Mouse (Mus musculus) lung, postnatal 25 days (tissue): Measurements from ENCODE around the gene Slc23a2.

Experiments
- DNase-seq: peaks from one replicate; pipeline ENCODE4 v3.0.0; 2022; ENCODE audit warnings: low spot score

Gene Slc23a2

DNA sequence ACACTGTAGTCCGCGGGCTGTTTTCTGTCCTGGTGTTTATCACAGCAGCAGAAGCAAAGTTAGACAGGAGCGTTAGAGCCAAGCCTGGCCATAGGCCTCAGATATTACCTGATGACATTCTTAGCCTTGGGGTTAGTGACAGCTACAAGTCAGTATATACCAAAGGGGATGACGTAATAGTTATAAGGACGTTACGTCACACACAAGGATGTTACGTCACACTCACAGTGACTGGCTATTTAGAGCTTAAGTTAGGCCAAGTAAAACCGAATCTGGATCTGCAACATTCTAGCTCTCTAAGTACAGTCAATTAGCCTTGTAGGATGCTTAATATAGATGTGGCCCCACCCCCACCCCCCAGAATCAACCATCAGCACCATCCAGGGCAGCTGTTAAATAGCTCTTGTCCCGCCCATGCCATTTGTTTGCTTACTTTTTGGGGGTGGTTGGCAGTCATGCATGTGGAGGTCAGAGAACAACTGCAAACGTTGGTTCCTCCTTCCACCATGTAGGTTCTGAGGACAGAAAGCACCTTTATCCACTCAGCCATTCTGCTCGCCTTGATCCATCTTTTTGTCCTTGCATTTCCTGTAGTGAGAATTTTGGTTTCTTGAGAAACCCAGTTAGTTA is 96.7 kb downstream of the Slc23a2 start:
- no peak for DNase-seq

DNA sequence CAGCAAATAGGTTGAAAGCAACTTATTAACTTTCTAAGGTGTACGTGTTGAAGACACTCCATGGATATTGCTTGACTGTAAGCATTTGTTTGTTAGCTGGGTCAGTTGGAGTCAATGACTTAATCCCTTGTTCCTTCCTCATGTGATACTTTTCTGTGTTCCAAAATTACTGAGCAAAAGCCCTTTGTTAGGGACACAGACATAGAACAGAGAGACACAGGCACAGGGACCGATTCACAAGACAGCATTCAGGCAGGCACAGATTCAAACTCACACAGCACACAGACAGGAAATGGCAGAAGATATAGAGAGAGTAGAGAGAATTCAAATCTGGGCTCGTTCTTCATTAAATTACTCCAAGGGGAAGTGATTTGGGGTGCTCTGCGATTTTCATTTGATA is 97.5 kb downstream of the Slc23a2 start:
- no peak for DNase-seq

DNA sequence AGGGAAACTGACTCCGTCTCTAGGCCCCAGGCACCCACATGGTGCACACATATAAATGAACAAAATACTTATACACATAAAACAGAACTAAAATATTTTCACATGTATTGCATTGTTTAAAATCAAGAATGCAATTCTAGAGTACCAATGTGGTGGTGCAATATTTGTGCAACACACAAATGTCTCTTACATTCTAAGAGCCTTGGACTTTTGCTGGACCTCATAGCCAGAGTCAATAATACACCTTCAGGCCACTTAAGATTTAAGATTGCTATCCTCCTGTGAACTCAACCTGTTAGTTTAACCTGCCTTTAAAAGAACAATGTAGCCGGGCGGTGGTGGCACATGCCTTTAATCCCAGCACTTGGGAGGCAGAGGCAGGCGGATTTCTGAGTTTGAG is 98.2 kb downstream of the Slc23a2 start:
- peak; percentile 45 for DNase-seq

DNA sequence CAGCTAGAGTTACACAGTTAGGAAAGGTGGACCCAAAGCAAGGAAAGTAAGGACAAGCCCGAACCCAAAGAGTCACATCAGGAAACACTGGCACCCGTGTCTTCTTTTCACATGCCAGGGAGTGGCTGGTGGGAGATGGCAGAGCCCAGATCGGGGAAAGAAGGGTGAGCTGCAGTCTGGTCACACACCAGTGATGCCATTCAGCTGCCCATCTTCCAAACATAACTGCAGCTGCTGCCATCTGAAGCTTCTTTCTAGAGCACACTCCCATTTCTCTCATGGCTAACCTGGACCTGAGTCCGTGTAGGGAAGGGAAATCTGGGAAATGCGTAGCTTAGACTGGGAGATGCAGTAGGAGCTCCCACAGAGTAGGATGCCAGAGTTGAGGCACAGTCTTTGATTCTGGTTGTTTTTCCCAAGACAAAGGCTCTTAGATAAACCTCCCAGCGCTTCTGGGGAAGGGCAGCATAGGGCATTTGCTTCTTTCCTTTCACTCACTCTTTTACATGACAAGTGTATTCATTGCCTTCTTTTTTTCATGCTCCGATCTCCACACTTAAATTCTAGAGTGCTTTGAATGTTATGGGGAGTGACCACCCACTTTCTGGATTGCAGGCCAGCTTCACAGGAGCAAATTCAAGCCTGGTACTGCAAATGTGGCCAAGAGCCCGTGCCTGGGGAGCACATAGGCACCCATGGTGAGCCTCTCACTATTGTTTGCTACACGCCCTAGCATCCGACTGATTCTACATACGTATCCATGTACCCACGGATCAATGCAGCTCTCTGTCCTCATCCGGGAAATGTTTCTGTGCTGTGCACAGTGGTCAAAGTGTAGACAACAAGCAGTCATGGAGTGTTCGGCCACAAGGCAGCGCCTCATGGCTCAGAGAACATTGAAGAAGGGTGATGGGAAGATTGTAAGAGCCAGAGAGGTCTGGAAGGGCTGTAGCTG is 100.3 kb downstream of the Slc23a2 start:
- no peak for DNase-seq

DNA sequence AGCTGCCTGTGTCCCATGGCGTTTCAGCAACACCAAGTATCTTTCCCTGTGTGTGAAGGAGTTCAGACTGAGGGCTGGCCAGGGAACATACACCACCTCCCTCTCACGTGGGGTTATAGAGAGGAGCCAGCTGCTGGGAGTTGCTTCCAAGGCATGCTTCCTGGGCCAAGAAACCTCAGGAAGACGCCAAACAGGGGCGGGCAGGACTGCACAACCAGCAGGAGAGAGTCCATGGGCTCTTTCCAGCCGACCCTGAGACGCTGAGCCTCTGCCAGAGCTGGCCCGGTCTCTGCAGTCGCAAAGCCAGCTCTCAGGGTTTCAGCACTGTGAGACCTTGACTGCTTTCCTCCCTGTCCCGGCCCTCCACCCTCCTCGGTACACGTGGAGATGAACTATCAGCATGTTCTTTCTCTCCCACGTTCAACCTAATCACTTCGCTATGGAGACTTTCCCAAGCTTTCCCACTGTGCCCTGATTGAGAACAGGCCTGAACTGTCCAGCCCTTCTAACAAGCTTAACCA is 101.7 kb downstream of the Slc23a2 start:
- DNase-seq = peak; percentile 78

DNA sequence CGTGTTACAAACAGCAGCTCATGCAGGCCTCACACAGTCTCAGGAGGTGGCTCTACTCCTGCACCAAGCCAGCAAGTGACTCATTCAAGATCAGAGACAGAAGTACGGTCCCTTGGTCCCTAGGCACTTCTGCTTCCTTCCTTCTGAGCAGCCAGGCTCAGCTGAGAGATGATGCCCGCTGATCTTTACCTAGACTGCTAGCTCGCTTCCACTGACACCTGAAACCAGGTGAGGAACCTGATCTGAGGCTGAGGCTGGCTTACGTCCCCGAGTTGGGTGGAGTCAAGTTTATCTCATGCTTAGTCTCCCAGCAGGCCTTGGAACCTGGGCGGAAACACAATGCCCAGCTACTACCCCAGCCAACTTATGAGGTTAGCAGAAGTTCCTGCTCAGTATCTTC is 105.0 kb downstream of the Slc23a2 start:
- DNase-seq = no peak

DNA sequence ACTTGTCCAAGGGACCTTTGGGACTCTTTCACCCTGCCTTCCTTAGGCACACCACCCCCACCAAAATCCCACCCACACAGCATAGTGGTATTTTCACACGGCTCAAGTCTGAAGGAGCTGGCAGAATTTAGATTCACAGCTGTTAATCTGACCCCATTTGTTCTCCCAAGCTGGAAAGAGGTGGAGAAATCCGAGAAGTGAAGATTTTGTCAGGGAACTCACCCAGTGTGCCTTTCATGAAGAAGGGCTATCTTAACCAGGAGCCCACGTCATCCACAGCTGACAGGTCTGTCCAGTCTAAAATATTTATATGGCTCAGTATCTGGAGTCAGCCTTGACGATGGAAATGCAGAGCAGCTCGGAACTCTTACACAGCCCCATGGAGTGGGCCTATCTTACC is 108.6 kb downstream of the Slc23a2 start:
- no peak for DNase-seq

DNA sequence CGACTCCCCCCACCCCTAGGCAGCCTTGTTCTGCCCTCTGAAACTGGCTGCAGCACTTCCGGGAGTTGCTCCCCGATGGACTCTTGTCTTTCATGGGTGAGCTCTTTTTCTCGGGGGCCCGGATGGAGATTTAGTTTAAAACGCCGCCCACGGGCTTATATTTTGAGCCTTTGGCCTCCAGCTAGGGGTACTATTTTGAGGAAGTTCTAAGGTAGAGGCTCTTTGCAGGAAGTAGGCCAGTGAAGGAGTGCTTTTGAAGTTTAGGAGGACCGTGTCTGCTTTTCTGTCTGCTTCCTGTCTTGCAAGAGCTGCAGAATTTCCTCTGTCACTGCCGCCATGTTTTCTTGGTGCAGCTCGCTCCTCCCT is 109.5 kb downstream of the Slc23a2 start:
- no peak for DNase-seq

DNA sequence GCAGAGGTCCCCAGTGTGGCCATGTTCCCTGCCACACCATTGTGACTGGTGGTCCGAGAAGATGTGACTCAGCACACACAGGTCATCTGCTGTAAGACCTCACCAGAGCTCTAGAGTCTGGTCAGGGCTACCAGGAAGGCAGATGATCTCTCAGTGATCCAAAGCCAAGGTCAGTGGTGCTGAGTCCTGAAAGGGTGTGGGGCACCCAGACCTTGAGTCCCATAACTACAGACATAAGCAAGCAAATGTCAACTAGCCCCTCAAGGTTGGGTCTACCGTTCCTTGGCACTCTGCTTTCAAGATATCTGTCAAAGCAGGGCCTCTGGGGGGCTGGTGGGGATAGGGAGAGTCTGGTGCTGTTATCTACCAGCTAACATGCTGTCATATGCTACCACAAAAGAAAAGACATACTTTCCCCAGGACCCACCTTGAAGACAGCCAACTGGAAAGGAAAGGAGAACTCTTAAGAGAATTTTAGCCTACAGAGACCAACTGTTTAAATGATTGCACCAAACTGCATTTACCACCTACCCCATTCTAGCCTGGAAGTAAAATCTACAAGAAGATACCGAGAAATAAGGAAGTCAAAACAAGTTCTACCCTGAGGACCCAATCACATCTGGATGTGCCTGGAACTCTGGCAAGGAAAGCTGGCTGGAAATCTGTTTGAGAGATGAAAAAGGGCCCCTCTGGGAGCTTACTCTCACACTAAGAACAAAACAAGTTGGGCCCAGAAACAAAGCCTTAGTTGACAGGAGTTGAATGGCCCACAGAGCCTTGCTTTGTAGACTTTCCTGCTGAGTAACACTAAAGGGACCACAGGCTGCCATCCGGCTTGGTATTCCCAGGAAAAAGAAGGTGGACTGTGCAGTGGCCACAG is 110.1 kb downstream of the Slc23a2 start:
- DNase-seq = no peak

DNA sequence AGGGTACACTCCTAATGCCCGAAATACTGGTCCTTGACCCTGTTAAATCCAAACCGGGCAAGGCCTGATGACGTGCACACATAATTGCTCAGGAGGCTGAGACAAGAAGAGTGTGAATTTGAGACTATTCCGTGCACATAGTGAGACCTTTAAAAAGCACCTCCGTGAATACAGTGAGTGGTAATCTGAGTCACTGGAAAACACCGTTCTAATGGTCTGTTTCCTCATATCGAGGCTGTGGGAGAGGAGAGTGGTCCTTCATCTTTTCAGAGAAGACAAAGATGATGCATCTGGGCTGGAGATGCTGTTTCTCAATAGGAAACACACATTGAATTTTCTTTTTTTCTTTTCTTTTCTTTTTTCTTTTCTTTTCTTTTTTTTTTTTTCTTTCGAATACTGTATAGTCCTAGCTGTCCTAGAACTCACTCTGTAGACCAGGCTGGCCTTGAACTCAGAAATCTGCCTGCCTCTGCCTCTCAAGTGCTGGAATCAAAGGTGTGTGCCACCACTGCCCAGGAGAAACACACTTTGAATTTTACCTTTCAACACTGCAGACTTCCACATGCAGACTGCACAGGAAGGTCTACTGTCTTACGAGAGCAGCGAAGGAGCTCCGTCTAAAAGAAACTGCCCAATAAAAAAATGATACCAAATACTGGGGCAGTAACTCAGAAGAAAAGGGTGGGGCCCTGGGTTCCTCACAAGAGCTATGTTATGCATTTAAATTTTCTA is 113.4 kb downstream of the Slc23a2 start:
- DNase-seq = no peak

DNA sequence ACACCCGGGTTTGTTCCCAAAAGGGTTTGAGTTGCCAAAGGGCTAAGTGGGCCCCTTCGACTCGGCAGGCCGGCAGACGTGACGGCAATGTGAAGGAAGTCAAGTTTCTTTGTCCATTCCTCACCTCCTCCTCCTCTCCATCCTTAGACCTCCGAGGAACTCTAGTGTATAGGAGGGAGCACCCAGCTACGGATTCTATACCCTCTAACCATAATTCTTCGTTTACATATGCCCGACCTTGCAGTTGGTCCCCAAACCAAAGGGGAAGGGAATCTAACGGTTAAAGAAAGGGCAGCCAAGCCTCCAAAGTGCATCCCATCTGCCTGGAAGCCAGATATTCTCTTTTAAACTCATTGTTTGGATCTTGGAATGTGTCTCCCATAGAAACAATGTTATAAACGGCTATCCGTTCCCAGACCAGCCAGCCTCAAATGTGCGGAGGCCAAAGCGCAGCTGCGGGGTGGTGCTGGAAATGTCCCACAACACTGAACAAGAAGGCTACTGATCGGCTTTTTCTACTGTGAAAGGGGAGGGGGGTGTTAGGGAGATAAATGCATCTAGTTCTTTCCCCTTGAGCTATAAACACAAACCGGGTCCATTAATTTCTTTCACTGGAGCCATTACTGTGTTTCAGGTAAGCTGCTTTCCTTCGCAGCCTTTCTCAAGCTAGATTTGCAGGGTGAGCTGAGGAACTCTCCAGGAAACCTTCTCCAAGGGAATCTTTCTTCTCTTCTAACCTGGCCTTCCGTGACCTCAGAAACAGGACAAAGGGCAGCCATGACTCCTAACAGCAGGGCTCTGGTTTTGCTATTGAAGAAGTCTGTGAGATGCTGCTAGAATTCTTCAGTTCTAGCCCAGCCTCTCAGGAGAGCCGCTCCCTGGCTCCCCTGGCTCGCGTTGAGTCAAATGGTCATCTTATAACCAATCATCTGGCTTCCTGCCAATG is 114.2 kb downstream of the Slc23a2 start:
- no peak for DNase-seq

DNA sequence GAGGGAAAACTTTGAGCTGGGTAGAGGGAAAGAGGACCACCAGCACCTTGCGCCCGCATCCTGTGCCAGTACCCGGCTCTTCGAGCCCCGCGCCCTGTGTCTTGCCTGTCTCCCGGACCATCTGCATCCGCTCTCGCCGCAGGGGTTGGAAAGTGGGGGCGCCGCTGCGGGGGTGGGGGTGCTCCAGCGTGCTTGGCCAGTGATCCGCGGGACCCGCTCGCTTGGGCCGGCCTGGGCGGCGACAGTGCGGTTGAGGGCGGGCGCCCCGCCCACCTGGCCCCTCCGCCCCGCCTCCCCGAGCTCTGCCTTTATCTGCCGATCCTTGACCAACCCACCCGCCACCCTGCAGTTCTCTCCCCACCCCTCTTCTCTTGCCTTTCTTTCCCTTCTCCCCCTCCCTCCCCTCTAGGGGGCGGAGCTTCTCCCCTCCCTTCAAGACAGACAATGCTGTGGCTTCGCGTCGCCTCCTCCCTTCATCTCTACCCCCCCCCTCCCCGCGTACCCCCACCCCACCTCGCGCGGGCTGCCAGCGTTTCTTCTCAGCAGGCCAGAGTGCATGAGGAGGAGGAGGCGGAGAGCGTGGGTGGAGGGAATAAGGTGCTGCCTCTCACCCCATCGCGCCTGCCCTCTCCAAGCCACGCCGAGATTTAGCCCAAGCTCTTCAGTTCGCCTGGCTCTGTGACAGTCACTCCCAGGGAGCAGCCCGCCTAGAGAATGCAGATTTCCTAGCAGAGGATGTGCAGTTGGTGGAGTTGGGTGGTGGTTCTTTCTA is 115.1 kb downstream of the Slc23a2 start, which contains the start of gene Rassf2:
Gene Rassf2, minus strand, starts transcription at position 613 of the 772 bp plus-strand sequence.
- peak; percentile 90 for DNase-seq

DNA sequence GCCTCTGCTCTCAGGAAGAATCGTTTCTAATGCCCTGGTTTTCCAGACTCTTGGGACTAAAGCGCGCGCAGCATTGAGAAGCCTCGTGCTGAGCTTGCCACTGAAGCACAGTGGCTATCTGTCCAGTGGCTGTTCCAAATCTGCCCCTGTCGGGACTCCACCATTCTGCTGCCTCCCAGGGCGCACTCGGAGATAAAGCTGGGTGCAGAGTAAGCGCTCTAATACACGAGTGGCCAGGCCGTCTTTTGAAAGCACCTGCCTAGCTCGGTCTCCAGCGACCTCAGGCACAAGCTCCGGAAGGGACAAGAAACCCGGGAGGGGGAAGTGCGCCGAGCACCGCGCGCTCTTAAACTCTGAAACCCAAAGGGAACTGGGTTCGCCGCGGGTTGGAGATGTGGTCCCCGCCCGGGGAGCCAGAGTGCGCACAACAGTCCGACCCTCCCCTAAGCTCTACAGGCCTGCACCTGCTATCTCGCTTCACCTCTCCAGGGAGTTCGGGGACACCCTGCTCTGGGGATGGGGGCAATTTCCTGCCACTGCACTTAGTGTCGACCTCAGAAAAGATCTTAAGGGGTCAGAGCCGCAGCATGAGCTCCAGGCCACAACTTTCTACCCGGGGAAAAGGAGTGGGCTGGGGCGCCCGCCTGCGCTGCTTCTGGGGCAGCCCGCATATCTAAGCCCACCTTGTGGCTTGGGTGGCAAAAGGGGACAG is 115.9 kb downstream of the Slc23a2 start:
- peak; percentile 48 for DNase-seq

DNA sequence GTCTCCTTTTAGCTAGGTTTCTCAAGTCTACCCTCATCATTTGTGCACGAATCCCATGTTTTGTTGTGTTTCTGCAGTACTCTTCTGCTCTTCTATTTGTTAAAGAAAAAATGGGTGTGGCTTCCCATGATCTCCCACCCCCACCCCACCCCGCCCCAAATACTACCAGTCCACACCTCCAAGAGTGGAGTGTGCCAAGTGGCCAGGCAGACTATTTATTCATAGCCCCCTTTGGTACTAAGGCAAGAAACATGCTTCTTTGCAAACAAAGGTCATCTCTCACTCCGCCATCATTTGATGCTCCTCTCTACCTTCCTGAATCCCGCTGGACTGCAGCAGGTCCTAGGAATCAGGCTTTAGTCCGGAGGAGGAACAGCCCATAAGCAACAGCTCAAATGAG is 116.8 kb downstream of the Slc23a2 start:
- DNase-seq = no peak

DNA sequence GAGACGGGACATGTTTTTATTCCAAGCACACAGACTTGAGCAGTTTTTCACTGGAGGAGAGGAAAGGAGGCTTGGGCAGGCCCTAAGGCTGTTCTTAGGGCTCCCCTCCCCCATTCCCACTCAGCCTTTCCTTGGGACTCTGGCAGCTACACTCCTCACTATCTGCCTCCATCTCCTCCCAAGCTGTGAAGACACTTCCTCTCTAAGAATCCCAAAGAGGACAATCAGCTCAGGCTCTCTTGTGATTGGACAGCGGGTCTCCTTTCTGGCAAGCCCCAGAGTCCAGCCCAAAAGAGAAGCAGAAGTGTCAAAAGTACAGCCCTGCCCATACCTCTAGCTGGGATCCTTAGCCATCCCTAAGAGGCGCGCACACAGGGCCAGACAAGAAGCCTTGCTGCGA is 117.5 kb downstream of the Slc23a2 start:
- peak; percentile 48 for DNase-seq

DNA sequence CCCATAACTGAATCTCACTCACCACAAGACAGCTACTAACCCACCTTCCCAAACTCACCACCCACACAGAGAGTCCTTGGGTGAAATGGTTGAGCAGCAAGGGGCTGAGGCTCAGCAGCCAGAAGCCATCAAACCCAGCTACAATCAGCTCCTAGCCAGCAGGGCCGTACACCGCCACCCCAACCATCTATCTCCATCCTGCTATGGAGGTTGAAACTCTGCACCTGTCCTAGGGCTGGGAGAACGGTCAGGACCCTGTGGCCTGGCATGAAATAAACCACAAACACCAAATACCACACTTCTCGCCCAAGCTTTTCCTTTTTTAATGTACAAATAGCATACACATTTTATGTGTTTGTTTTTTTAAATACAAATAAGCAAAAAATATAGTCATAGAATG is 120.9 kb downstream of the Slc23a2 start:
- DNase-seq = no peak

DNA sequence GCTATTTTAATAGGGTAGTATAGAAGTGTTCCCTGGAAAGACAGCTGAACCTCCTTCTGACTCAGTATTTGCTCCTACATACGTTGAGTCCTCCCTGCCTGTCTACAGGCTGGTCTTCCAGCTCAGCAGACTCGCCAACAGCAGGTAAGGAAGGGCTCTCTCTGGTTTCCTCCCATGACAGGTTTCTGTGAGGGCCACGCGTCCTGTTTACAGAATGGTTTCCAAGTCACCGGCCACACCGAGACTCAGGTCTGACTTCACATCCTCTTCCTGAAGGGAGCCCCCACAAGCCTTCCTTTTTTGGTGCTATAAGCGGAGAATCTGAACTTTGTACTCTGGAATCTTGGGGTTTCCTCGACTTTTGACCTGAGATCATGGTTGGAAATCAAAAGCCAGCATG is 122.3 kb downstream of the Slc23a2 start:
- DNase-seq = peak; percentile 63

DNA sequence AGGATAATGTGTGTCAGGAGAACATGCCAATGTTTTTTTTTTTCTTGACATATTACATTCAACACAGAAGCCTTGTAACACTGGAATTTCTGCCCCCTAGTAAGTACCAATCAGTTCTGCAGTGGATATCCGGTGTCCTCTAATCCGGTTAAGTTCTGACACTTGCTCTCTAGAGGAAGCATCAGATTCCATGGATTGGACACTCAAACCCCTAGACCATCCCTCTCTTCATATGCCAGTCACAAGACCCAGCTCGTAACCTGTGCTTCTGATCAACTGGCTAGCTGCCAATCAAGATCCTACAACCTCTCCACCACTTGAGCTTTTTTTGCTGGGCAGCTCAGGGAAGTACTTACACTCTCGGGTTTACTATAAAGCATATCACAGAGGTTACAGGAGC is 123.3 kb downstream of the Slc23a2 start:
- no peak for DNase-seq

DNA sequence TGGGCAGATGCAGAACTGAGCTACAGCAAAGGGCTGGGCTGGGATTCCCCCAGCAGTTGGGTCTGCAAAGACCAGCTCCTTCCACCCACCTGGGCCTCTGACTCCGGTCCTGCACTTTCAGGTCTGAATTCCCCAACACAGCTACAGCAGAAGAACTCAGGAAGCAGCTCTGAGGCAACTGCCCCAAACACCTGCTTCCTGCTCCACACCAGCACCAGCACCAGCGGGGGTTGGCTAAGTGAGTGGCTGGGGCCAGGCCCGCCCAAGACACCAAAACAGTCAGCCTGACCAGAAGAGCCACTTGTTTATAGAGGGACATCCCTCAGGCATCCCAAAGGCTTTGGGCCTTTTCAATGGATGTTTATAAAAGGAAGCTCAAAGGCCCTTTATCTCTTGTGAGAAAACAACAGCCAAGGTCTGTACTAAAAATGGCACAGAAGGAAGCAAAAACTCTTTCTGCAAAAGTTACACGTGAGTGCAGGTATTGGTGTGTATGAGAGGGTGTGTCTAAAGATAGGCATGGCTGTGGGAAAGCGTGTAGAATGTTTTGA is 123.8 kb downstream of the Slc23a2 start:
- DNase-seq = peak; percentile 76
